Mouse (Mus musculus) MEL (cell line): ENCODE data around the gene Mea1.

Source experiments
- CTCF ChIP-seq, 3 experiments: IDR thresholded peaks in 2 of 3; conservative IDR thresholded peaks in 1 of 3; 2 replicates each; pipeline ENCODE4 v1.5.1; 2011 to 2012; ENCODE audit warnings: low read length in 3 of 3, low read depth in 2 of 3, mild to moderate bottlenecking in 2 of 3, improper control_type of control experiment in 1 of 3, inconsistent platforms in 1 of 3, mixed read lengths in 1 of 3, moderate library complexity in 1 of 3; ENCODE audit not compliant: control insufficient read depth in 1 of 3, insufficient read depth in 1 of 3, poor library complexity in 1 of 3, severe bottlenecking in 1 of 3
- E2F4 ChIP-seq: IDR thresholded peaks from 2 replicates; pipeline ENCODE4 v1.6.1; 2011; ENCODE audit warnings: low read depth, low read length, improper control_type of control experiment, borderline replicate concordance
- JUND ChIP-seq: IDR thresholded peaks from 2 replicates; pipeline ENCODE4 v1.6.1; 2011; ENCODE audit warnings: low read depth, mild to moderate bottlenecking, improper control_type of control experiment, low read length
- POLR2A ChIP-seq, 2 experiments: IDR thresholded peaks; 2 replicates each; pipeline ENCODE4 v1.6.1; 2011 to 2012; ENCODE audit warnings: low read length in 2 of 2, mild to moderate bottlenecking in 2 of 2, control low read depth in 1 of 2, improper control_type of control experiment in 1 of 2, low read depth in 1 of 2, moderate library complexity in 1 of 2; ENCODE audit not compliant: control insufficient read depth in 1 of 2, insufficient read depth in 1 of 2, poor library complexity in 1 of 2
- SMC3 ChIP-seq: IDR thresholded peaks from 2 replicates; pipeline ENCODE4 v1.6.1; 2011; ENCODE audit warnings: low read depth, low read length, improper control_type of control experiment
- TAL1 ChIP-seq: IDR thresholded peaks from 2 replicates; pipeline ENCODE4 v1.6.1; 2012; ENCODE audit warnings: mild to moderate bottlenecking, inconsistent platforms, low read length, moderate library complexity, mixed read lengths

DNA sequence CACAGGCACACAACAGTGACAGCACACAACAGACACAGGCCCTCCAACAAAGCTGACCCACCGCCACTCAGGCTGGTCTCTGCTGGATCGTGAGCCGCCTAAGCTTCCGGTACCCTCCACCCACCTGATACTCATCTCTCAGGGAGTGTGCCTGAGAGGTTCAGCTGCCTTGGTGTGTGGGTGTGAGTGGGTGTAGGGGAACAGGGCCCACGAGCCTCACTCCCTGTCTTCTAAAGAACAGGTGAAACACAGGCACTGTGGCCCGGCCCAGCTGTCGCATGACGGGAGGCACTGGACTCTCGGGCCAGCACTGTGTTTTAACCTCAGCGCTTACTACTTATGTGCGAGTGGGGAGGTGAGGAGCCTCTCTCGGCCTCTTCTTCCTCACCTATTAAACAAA, 23.5 kb downstream of the Mea1 start:
- TF ChIP-seq TAL1 (no peak), E2F4 (no peak), JUND (no peak), POLR2A (IDR thresholded peaks at IDR 0.05; ENCODE audit: control insufficient read depth in 1 of 2, insufficient read depth in 1 of 2, low read depth in 1 of 2, low read length in 2 of 2, poor library complexity in 1 of 2) (no peak), CTCF (IDR thresholded peaks at IDR 0.05 in 2 of 3, conservative IDR thresholded peaks at IDR 0.05 in 1 of 3; ENCODE audit: control insufficient read depth in 1 of 3, insufficient read depth in 1 of 3, low read depth in 2 of 3, low read length in 3 of 3, poor library complexity in 1 of 3, severe bottlenecking in 1 of 3) (no peak), SMC3 (no peak)
